Comparison of ENCODE assay signal across 8 mouse cellular contexts in genomic region chr1:177797151-177797755, GRCm38 (mm10). TPM values are rescaled to one million over a fixed set of nuclear protein-coding genes. Genes with fewer than 3 reads are reported as not detected.
A peak's percentile ranks its signal among the peaks of the same experiment; 100 is the strongest.
DNase-seq lines count a peak whose midpoint lies in the region; ATAC-seq and TF ChIP-seq lines count a peak whose summit lies in the region.

No protein-coding gene starts in this region.

- no peaks in the 10 kb centered on the region for H3K27me3 ChIP-seq in lung, postnatal 0 days (replicated peaks; ENCODE audit: insufficient read depth, low read length)
- H3K27me3 ChIP-seq in stomach, embryonic 14.5 days (ENCODE audit: control insufficient read depth, insufficient read depth, low read length): no peaks in the 10 kb centered on the region

- WGBS in lung, postnatal 0 days: 72% methylated on average over 8 of the region's 8 CpGs
- WGBS in stomach, embryonic 14.5 days: 67% methylated on average over 8 of the region's 8 CpGs

- DNase-seq in embryo, embryonic 10 days (ENCODE audit: low spot score): peak; percentile 12
- no peak for DNase-seq in embryo, embryonic 10.5 days (ENCODE audit: low spot score)
- DNase-seq in lung, postnatal 0 days (ENCODE audit: low spot score): no peak
- DNase-seq in lung, postnatal 4 days: no peak
- DNase-seq in induced T-regulatory cell, adult 2 months (ENCODE audit: low read depth): peak; percentile 35
- DNase-seq in adrenal gland, adult 18-20 months (ENCODE audit: low spot score in 2 of 2): no peak
- DNase-seq in urinary bladder, postnatal 14 days (ENCODE audit: low spot score): no peak

- peak; percentile 37 for TF ChIP-seq CTCF in lung, postnatal 0 days (IDR thresholded peaks at IDR 0.05)

- H3K36me3 ChIP-seq in lung, postnatal 0 days (ENCODE audit: insufficient read depth, low read length): no peaks in the 10 kb centered on the region
- H3K36me3 ChIP-seq in stomach, embryonic 14.5 days (ENCODE audit: control insufficient read depth, insufficient read depth, low read length): no peaks in the 10 kb centered on the region

- H3K4me1 ChIP-seq in lung, postnatal 0 days (ENCODE audit: insufficient read depth, low read depth, low read length): peaks cover 17% of the 10 kb centered on the region; the same call in 1 of the 2 replicates
- peaks cover 11% of the 10 kb centered on the region; the same call in 1 of the 2 replicates for H3K4me1 ChIP-seq in stomach, embryonic 14.5 days (ENCODE audit: control insufficient read depth, insufficient read depth, low read length)

- no peak overlapping the region for H3K9ac ChIP-seq in lung, postnatal 0 days (replicated peaks; ENCODE audit: low read depth)
- H3K9ac ChIP-seq in stomach, embryonic 14.5 days (replicated peaks; ENCODE audit: low read depth, low read length): no peak overlapping the region

- no peak for ATAC-seq in lung, postnatal 0 days
- no peak for ATAC-seq in stomach, embryonic 14.5 days (ENCODE audit: insufficient number of reproducible peaks, insufficient read depth, low FRiP score, low read depth)

- H3K27ac ChIP-seq in lung, postnatal 0 days (ENCODE audit: low read length): no peak overlapping the region
- no peak overlapping the region for H3K27ac ChIP-seq in stomach, embryonic 14.5 days (ENCODE audit: low read length)

- no peak overlapping the region for H3K4me3 ChIP-seq in lung, postnatal 0 days (ENCODE audit: low read depth, low read length)
- no peak overlapping the region for H3K4me3 ChIP-seq in stomach, embryonic 14.5 days (ENCODE audit: low read depth, low read length)

- H3K4me2 ChIP-seq in lung, postnatal 0 days (replicated peaks; ENCODE audit: low read depth, low read length): peak overlapping the region; percentile 83; the same call in 1 of the 2 replicates
- H3K4me2 ChIP-seq in stomach, embryonic 14.5 days (replicated peaks; ENCODE audit: low read depth, low read length): peak overlapping the region; percentile 30

- no peaks in the 10 kb centered on the region for H3K9me3 ChIP-seq in lung, postnatal 0 days (ENCODE audit: low read length)
- H3K9me3 ChIP-seq in stomach, embryonic 14.5 days (ENCODE audit: control insufficient read depth, low read depth, low read length): no peaks in the 10 kb centered on the region

- TF ChIP-seq EP300 in lung, postnatal 0 days (IDR thresholded peaks at IDR 0.05): no peak

RNA-seq across cellular contexts. Expression of gene Adss, which starts 0.9 kb away (rescaled TPM):
- 28.4 and 31.4 TPM in 2 replicates for polyA plus RNA-seq in lung, postnatal 0 days (2015; fragmentation: Nextera tagmentation; extraction: Ambion mirVana)
- 57.7 and 58.4 TPM in 2 replicates for polyA plus RNA-seq in stomach, embryonic 14.5 days (2014; fragmentation: Nextera tagmentation; extraction: Ambion mirVana)
- 10 to 100 TPM; 47.9 to 69.8 TPM for total RNA-seq in adrenal gland, adult 18-20 months (2021)

Comparison
In these comparisons a context has a peak if more than half of its experiments do, and no peak if none do; other contexts are left out.
1. DNase-seq: peak in embryo, embryonic 10 days (single experiment) and induced T-regulatory cell, adult 2 months (single experiment); none in embryo, embryonic 10.5 days (single experiment), lung, postnatal 0 days (single experiment), lung, postnatal 4 days (0 of 2), adrenal gland, adult 18-20 months (0 of 2) and urinary bladder, postnatal 14 days (single experiment).